Mouse (Mus musculus) neural tube, embryonic 12.5 days (tissue): ENCODE data around the gene Olfr1301. TPM values are rescaled to one million over a fixed set of nuclear protein-coding genes. Genes with fewer than 3 reads are reported as not detected.

Experiments
- ATAC-seq: fragments of 200-750 bp; cut with Nextera tagmentation; 2 replicates; pipeline ENCODE4 v1.8.0; 2017; ENCODE audit warnings: low read depth, mild to moderate bottlenecking, moderate TSS enrichment, moderate library complexity; ENCODE audit not compliant: low FRiP score
- H3K27ac ChIP-seq: fragments of 300-500 bp; sonication (generic); 2 replicates; pipeline ENCODE4 v1.5.1; 2016
- H3K27me3 ChIP-seq: fragments of 300-500 bp; sonication (generic); replicated peaks from 2 replicates; pipeline ENCODE4 v1.6.1; 2016; ENCODE audit warnings: mild to moderate bottlenecking
- H3K36me3 ChIP-seq: fragments of 300-500 bp; sonication (generic); 2 replicates; pipeline ENCODE4 v1.6.1; 2016; ENCODE audit warnings: mild to moderate bottlenecking
- H3K4me1 ChIP-seq: fragments of 300-500 bp; sonication (generic); 2 replicates; pipeline ENCODE4 v1.6.1; 2016
- H3K4me2 ChIP-seq: fragments of 300-500 bp; sonication (generic); replicated peaks from 2 replicates; pipeline ENCODE4 v1.6.1; 2016; ENCODE audit warnings: mild to moderate bottlenecking
- H3K4me3 ChIP-seq: fragments of 300-500 bp; sonication (generic); 2 replicates; pipeline ENCODE4 v1.5.1; 2016
- H3K9ac ChIP-seq: fragments of 300-500 bp; sonication (generic); 2 replicates; pipeline ENCODE4 v1.6.1; 2016; ENCODE audit warnings: mild to moderate bottlenecking
- H3K9me3 ChIP-seq: fragments of 300-500 bp; sonication (generic); 2 replicates; pipeline ENCODE4 v1.6.1; 2016; ENCODE audit warnings: mild to moderate bottlenecking
- WGBS: fragments of 180-500 bp; shearing (Covaris S2); methylation state at CpG from one replicate; pipeline ENCODE4 v1.1.7; 2016; 5-methylcytosine and 5-hydroxymethylcytosine counted together
- polyA plus RNA-seq: library from polyadenylated mRNA; unstranded; fragments of >200 nt; fragmentation: Nextera tagmentation; extraction: Ambion mirVana; gene quantifications from 2 replicates; pipeline ENCODE4 v1.2.1, GENCODE M21; 2016

The Olfr1301 gene
- polyA plus RNA-seq = not detected in 2 replicates

DNA sequence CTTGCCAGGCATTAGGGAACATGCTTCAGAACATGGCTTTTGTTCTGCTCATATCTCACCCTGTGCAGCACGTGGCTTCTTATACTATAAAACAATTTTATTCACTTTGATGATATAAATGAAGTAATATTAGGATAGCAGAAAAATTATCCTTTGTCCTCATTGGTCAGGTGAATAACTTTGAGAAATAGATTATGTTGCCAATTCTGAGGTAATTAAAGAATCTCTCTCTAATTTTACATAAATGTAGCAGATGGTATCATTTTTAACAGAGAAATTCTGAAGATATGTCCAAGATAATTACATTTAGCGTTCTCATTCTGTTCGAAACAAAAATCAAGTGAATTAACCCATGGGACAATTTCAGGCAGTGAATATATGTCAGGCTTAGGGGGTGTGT lies at the start of gene Olfr1301:
Gene Olfr1301, plus strand, starts transcription at position 301 of the 400 bp plus-strand sequence.
- 87% methylated on average over 3 of the region's 3 CpGs for WGBS
- H3K36me3 ChIP-seq = no peaks in the 10 kb centered on the region
- H3K9ac ChIP-seq = no peak within 1 kb of the TSS
- H3K9me3 ChIP-seq = no peaks in the 10 kb centered on the region
- H3K27ac ChIP-seq = no peak within 1 kb of the TSS
- H3K4me1 ChIP-seq = no peaks in the 10 kb centered on the region
- H3K4me2 ChIP-seq = no peak within 1 kb of the TSS
- ATAC-seq = no peak
- no peaks in the 10 kb centered on the region for H3K27me3 ChIP-seq
- H3K4me3 ChIP-seq = no peak within 1 kb of the TSS

DNA sequence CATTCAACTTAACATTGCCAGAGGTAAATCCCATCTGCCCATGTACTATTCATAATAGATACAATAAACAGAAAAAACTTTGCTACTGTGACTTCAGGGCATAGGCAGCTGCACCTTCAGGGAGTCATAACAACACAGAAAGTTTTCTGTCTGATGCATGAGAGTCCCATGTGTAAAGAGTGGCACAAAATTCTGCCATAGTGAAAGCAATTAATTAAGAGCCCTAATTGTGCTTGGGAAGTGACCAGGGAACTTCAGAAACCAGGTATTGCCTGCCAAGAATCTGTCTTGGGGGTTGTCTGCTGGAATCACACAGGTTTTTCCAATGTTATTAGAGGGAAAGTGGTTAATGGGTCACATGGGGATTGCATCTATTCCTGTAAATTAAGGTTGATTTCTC lies 24.1 kb upstream of the Olfr1301 start:
- H3K9me3 ChIP-seq = no peaks in the 10 kb centered on the region
- H3K4me1 ChIP-seq = no peaks in the 10 kb centered on the region
- no peak overlapping the region for H3K27ac ChIP-seq
- H3K9ac ChIP-seq = no peak overlapping the region
- no peaks in the 10 kb centered on the region for H3K27me3 ChIP-seq
- no peak overlapping the region for H3K4me3 ChIP-seq
- H3K36me3 ChIP-seq = no peaks in the 10 kb centered on the region
- no peak for ATAC-seq
- no peak overlapping the region for H3K4me2 ChIP-seq

DNA sequence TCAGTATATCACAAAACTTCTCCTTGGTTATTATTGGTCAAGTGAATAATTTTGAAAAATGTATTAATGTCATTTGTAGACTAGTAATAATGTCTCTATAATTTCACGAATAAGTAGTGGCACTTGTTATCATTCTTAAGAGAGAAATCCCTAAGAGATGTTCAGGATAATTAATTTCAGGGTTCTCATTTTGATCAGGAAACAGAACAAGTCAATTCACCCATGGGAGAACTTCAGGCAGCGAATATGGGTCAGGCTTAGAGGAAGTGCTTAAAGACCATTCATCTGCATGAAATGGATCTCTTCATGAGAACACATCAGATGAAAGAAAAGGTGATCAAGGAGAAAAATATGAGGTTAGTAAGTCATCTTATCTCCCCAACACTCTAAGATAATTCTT lies 26.3 kb downstream of the Olfr1301 start, which contains the start of gene Olfr1302:
Gene Olfr1302, plus strand, starts transcription at position 301 of the 400 bp plus-strand sequence.
- ATAC-seq = no peak
- Histone ChIP-seq H3K36me3 (no peaks in the 10 kb centered on the region), H3K4me3 (no peak within 1 kb of the TSS), H3K27ac (no peak within 1 kb of the TSS), H3K27me3 (no peaks in the 10 kb centered on the region), H3K4me2 (no peak within 1 kb of the TSS), H3K9ac (no peak within 1 kb of the TSS), H3K4me1 (no peaks in the 10 kb centered on the region), H3K9me3 (no peaks in the 10 kb centered on the region)
- WGBS = 84% methylated on average over 2 of the region's 2 CpGs

Other genes starting within 250 kb of the Olfr1301 start
- gene Olfr1293-ps, start 225.8 kb upstream of the Olfr1301 start, polyA plus RNA-seq = not detected in 2 replicates
- not detected in 2 replicates for gene Olfr1294, start 210.7 kb upstream of the Olfr1301 start, polyA plus RNA-seq
- gene Olfr1295, start 181.3 kb upstream of the Olfr1301 start, polyA plus RNA-seq = not detected in 2 replicates
- gene Olfr1297, start 124.5 kb upstream of the Olfr1301 start, polyA plus RNA-seq = not detected in 2 replicates
- gene Olfr1298, start 101.8 kb upstream of the Olfr1301 start, polyA plus RNA-seq = not detected in 2 replicates
- not detected in 2 replicates for gene Olfr1299, start 89.6 kb upstream of the Olfr1301 start, polyA plus RNA-seq
- not detected in 2 replicates for gene Olfr1302, start 26.4 kb downstream of the Olfr1301 start, polyA plus RNA-seq
- not detected in 2 replicates for gene Olfr1303, start 69.3 kb downstream of the Olfr1301 start, polyA plus RNA-seq
- gene Olfr1305, start 126.1 kb downstream of the Olfr1301 start, polyA plus RNA-seq = not detected in 2 replicates
- gene Olfr1306, start 165.3 kb downstream of the Olfr1301 start, polyA plus RNA-seq = not detected in 2 replicates
- gene Olfr1307, start 198.4 kb downstream of the Olfr1301 start, polyA plus RNA-seq = 0.01 TPM in 1 of 2 replicates, not detected in the other
- gene Olfr1308, start 213.9 kb downstream of the Olfr1301 start, polyA plus RNA-seq = not detected in 2 replicates
- not detected in 2 replicates for gene Olfr1309, start 239.3 kb downstream of the Olfr1301 start, polyA plus RNA-seq